Mouse (Mus musculus): ENCODE data around the gene Tmem179. TPM values are rescaled to one million over a fixed set of nuclear protein-coding genes. Genes with fewer than 3 reads are reported as not detected.

Tmem179 gene
- polyA plus RNA-seq, 1 experiment from 2014 or later, result 90.2 TPM

DNA sequence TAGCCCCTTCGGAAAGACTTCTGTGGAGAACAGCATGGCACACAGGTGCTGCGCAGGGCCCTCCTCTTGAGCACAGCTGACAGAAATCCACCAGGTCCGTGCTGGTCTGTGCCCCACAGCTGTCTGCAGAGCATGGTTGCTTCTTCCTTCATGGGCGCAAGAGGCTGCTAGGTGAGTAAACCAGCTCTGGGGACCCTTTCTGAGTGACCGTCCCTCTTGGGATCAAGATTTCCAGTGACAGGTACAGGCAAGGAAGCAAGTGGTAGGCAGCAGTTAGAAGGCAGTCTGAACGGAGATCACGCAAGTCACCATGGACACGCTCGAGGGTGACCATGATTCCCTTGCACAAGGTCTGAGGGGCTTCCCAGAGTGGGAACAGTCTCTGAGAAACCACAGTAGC, 27.0 kb downstream of the Tmem179 start:
- WGBS, result 94% methylated on average over 9 of the region's 9 CpGs
- no peak overlapping the region for H3K27ac ChIP-seq
- no peaks in the 10 kb centered on the region for H3K27me3 ChIP-seq (replicated peaks)
- no peak overlapping the region for H3K4me3 ChIP-seq
- peaks cover 8% of the 10 kb centered on the region; the same call in 1 of the 2 replicates for H3K4me1 ChIP-seq
- H3K9me3 ChIP-seq, result no peaks in the 10 kb centered on the region
- H3K4me2 ChIP-seq, result no peak overlapping the region
- H3K36me3 ChIP-seq (replicated peaks), result no peaks in the 10 kb centered on the region
- ATAC-seq (replicated peaks), result no peak
- H3K9ac ChIP-seq, result no peak overlapping the region

DNA sequence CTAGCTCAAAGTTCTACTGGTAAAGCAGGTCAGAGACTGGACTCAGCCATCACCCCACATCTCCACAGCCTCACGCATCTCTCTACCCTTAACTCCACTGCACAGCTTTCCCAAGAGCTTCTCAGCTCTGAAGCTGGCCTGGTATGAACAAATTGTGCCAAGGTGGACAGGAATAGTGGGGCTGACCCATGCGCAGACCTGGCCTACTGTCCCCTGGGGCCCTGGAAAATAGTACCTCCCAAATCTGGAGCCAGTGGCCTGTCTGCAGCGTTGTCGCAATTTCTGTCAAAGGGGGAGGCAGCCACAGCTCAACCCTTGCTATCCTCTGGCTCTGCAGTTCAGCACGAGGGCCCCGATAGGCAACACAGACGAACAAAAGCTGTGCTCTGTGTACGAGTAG, 27.4 kb downstream of the Tmem179 start, which contains the start of gene A530016L24Rik:
Gene A530016L24Rik, plus strand, starts transcription at position 315 of the 400 bp plus-strand sequence.
- H3K27ac ChIP-seq, result no peak within 1 kb of the TSS
- H3K9ac ChIP-seq, result no peak within 1 kb of the TSS
- ATAC-seq (replicated peaks), result no peak
- WGBS, result 88% methylated on average over 8 of the region's 8 CpGs
- no peaks in the 10 kb centered on the region for H3K9me3 ChIP-seq
- H3K4me3 ChIP-seq, result no peak within 1 kb of the TSS
- H3K36me3 ChIP-seq (replicated peaks), result no peaks in the 10 kb centered on the region
- H3K4me2 ChIP-seq, result no peak within 1 kb of the TSS
- peaks cover 8% of the 10 kb centered on the region; the same call in 1 of the 2 replicates for H3K4me1 ChIP-seq
- H3K27me3 ChIP-seq (replicated peaks), result no peaks in the 10 kb centered on the region

GRCm38 (mm10) chr12:112473777-112474176, 42.8 kb downstream of the Tmem179 start:
- H3K27me3 ChIP-seq (replicated peaks), result 0 out of 2 replicates have a peak, but pooled peaks cover 14% of the 10 kb centered on the region
- H3K27ac ChIP-seq, result no peak overlapping the region
- H3K4me3 ChIP-seq, result no peak overlapping the region
- peak; percentile 76 for ATAC-seq (replicated peaks)
- no peaks in the 10 kb centered on the region for H3K9me3 ChIP-seq
- no peak overlapping the region for H3K9ac ChIP-seq
- no peaks in the 10 kb centered on the region for H3K36me3 ChIP-seq (replicated peaks)
- peaks cover 26% of the 10 kb centered on the region for H3K4me1 ChIP-seq
- no peak overlapping the region for H3K4me2 ChIP-seq
- WGBS, result 13% methylated on average over 9 of the region's 9 CpGs

DNA sequence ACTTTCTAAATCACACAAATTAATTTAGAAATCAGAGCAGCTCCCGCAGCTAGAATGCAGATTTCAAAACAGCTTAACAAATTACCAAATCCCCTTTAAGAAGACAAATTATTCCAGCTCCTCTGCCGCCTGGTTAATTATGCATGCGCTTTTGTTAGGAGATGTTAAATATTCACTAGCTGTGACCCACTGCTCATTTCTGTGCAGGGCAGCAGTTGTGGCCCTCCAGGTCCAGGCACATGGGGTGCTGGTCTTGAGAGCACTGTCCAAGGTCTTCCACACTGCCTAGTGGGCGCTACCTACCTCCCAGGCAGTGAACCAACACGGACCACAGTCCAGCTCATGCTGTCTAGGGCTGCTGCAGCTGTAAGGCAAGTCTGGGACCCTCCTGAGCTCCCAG, 46.3 kb downstream of the Tmem179 start:
- no peaks in the 10 kb centered on the region for H3K9me3 ChIP-seq
- H3K36me3 ChIP-seq (replicated peaks), result no peaks in the 10 kb centered on the region
- peaks cover 28% of the 10 kb centered on the region for H3K4me1 ChIP-seq
- peak overlapping the region; percentile 60 for H3K27ac ChIP-seq
- H3K4me2 ChIP-seq, result no peak overlapping the region
- no peak for ATAC-seq (replicated peaks)
- H3K9ac ChIP-seq, result no peak overlapping the region
- no peak overlapping the region for H3K4me3 ChIP-seq
- H3K27me3 ChIP-seq (replicated peaks), result peaks cover 9% of the 10 kb centered on the region; the same call in 1 of the 2 replicates
- WGBS, result 35% methylated on average over 5 of the region's 5 CpGs

- Histone ChIP-seq H3K9ac (no peak overlapping the region), H3K9me3 (no peaks in the 10 kb centered on the region), H3K27ac (no peak overlapping the region), H3K4me1 (peaks cover 30% of the 10 kb centered on the region), H3K4me3 (no peak overlapping the region), H3K36me3 (replicated peaks) (no peaks in the 10 kb centered on the region), H3K4me2 (no peak overlapping the region), H3K27me3 (replicated peaks) (peaks cover 3% of the 10 kb centered on the region; the same call in 1 of the 2 replicates)
- 69% methylated on average over 7 of the region's 7 CpGs for WGBS
- no peak for ATAC-seq (replicated peaks)
Observed at GRCm38 (mm10) chr12:112469393-112469792, 47.2 kb downstream of the Tmem179 start.

GRCm38 (mm10) chr12:112467387-112467786, 49.2 kb downstream of the Tmem179 start:
- 75% methylated on average over 10 of the region's 10 CpGs for WGBS
- peaks cover 19% of the 10 kb centered on the region for H3K4me1 ChIP-seq

GRCm38 (mm10) chr12:112465928-112466327, 50.6 kb downstream of the Tmem179 start:
- no peak overlapping the region for H3K4me2 ChIP-seq
- H3K36me3 ChIP-seq (replicated peaks), result no peaks in the 10 kb centered on the region
- no peak for ATAC-seq (replicated peaks)
- H3K9ac ChIP-seq, result no peak overlapping the region
- H3K27me3 ChIP-seq (replicated peaks), result no peaks in the 10 kb centered on the region; the same call in 1 of the 2 replicates
- 95% methylated on average over 17 of the region's 17 CpGs for WGBS
- no peak overlapping the region for H3K4me3 ChIP-seq
- no peak overlapping the region for H3K27ac ChIP-seq
- H3K4me1 ChIP-seq, result peaks cover 19% of the 10 kb centered on the region
- H3K9me3 ChIP-seq, result no peaks in the 10 kb centered on the region

More at GRCm38 (mm10) chr12:112467387-112467786, 49.2 kb downstream of the Tmem179 start:
- H3K9ac ChIP-seq, result no peak overlapping the region
- no peak for ATAC-seq (replicated peaks)
- H3K4me3 ChIP-seq, result no peak overlapping the region
- H3K36me3 ChIP-seq (replicated peaks), result no peaks in the 10 kb centered on the region
- H3K27me3 ChIP-seq (replicated peaks), result no peaks in the 10 kb centered on the region; the same call in 1 of the 2 replicates
- no peaks in the 10 kb centered on the region for H3K9me3 ChIP-seq
- no peak overlapping the region for H3K27ac ChIP-seq
- H3K4me2 ChIP-seq, result no peak overlapping the region

DNA sequence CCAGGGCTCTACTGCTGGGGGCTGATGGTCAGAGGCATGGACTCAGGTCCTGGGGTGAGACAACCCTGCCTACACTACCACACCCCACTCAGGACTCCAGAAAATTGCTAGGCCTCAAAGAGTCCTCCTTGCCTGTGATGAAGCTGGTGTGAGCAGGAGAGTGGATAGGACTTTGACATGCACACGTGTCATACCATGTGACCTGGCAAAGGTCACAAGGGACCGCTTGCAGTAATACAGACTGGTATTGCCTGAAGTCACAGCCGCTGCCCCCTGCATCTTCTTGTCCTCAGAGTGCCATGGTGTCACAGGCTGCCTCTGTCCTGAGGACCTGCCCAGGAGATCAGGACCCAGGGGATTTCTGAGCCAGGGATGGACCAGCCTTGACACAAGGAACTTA, 52.0 kb downstream of the Tmem179 start:
- no peak overlapping the region for H3K9ac ChIP-seq
- ATAC-seq (replicated peaks), result no peak

GRCm38 (mm10) chr12:112463750-112464444, 52.6 kb downstream of the Tmem179 start:
- Histone ChIP-seq H3K36me3 (replicated peaks) (no peaks in the 10 kb centered on the region), H3K9me3 (no peaks in the 10 kb centered on the region), H3K9ac (no peak overlapping the region), H3K4me1 (peaks cover 5% of the 10 kb centered on the region; the same call in 1 of the 2 replicates), H3K4me3 (no peak overlapping the region), H3K4me2 (no peak overlapping the region), H3K27me3 (replicated peaks) (no peaks in the 10 kb centered on the region; the same call in none of the 2 replicates), H3K27ac (no peak overlapping the region)
- no peak for ATAC-seq (replicated peaks)
- 88% methylated on average over 3 of the region's 3 CpGs for WGBS

More for the DNA sequence above, 52.0 kb downstream of the Tmem179 start:
- no peak overlapping the region for H3K4me3 ChIP-seq
- WGBS, result 80% methylated on average over 3 of the region's 3 CpGs
- no peaks in the 10 kb centered on the region for H3K36me3 ChIP-seq (replicated peaks)
- H3K27me3 ChIP-seq (replicated peaks), result no peaks in the 10 kb centered on the region; the same call in none of the 2 replicates
- H3K4me1 ChIP-seq, result peaks cover 8% of the 10 kb centered on the region
- H3K9me3 ChIP-seq, result no peaks in the 10 kb centered on the region
- no peak overlapping the region for H3K27ac ChIP-seq
- no peak overlapping the region for H3K4me2 ChIP-seq

GRCm38 (mm10) chr12:112463209-112463608, 53.3 kb downstream of the Tmem179 start:
- Histone ChIP-seq H3K4me2 (no peak overlapping the region), H3K9ac (no peak overlapping the region), H3K27ac (no peak overlapping the region), H3K36me3 (replicated peaks) (no peaks in the 10 kb centered on the region), H3K27me3 (replicated peaks) (no peaks in the 10 kb centered on the region; the same call in none of the 2 replicates), H3K4me3 (no peak overlapping the region), H3K9me3 (no peaks in the 10 kb centered on the region), H3K4me1 (peaks cover 8% of the 10 kb centered on the region)
- ATAC-seq (replicated peaks), result no peak
- 82% methylated on average over 4 of the region's 4 CpGs for whole genome bisulfite sequencing

- no peak for ATAC-seq (replicated peaks)
- H3K36me3 ChIP-seq (replicated peaks), result no peaks in the 10 kb centered on the region
- no peaks in the 10 kb centered on the region for H3K9me3 ChIP-seq
- H3K4me3 ChIP-seq, result no peak overlapping the region
- H3K27me3 ChIP-seq (replicated peaks), result no peaks in the 10 kb centered on the region; the same call in none of the 2 replicates
- H3K9ac ChIP-seq, result no peak overlapping the region
- 54% methylated on average over 12 of the region's 12 CpGs for WGBS
- H3K4me1 ChIP-seq, result peaks cover 16% of the 10 kb centered on the region
- H3K27ac ChIP-seq, result no peak overlapping the region
- no peak overlapping the region for H3K4me2 ChIP-seq
Observed at GRCm38 (mm10) chr12:112462423-112462822, 54.1 kb downstream of the Tmem179 start.

DNA sequence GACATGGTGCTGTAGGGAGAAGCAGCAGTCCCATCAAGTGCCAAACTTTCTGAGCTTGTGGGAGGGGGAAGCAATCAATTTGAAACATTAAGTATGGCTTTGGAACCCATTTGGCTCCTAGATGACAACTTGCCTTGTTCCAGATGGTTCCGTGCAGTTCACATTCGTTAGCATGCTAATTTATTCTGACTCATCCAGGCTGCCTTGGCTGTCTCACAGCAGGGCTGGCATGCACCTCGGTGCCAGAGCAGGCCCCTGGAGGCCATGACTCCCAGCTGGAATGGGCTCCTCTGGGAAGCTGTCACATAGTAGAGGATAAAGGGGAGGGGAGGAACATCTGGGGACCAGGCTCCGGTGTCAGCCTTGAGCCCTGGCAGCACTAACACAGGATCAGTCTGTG, 58.7 kb downstream of the Tmem179 start:
- H3K4me2 ChIP-seq, result no peak overlapping the region
- H3K4me3 ChIP-seq, result no peak overlapping the region
- no peak overlapping the region for H3K9ac ChIP-seq
- no peaks in the 10 kb centered on the region; the same call in 1 of the 2 replicates for H3K27me3 ChIP-seq (replicated peaks)
- 12% methylated on average over 4 of the region's 4 CpGs for WGBS
- peak; percentile 73 for ATAC-seq (replicated peaks)
- no peaks in the 10 kb centered on the region for H3K9me3 ChIP-seq
- H3K4me1 ChIP-seq, result peaks cover 12% of the 10 kb centered on the region
- H3K27ac ChIP-seq, result no peak overlapping the region
- no peaks in the 10 kb centered on the region for H3K36me3 ChIP-seq (replicated peaks)

Data from midbrain, embryonic 15.5 days (tissue).